Mouse (Mus musculus) T-cell, adult 66 days (primary cell): Measurements from ENCODE around the gene Ly6g. TPM values are rescaled to one million over a fixed set of nuclear protein-coding genes. Genes with fewer than 3 reads are reported as not detected.

Experiments used
- total RNA-seq, 2 experiments: library from RNA; stranded (reverse); gene quantifications; 3 replicates in 1 of 2; 4 replicates in 1 of 2; pipeline ENCODE4 v1.2.4; 2023

The Ly6g gene
- total RNA-seq = not detected

DNA sequence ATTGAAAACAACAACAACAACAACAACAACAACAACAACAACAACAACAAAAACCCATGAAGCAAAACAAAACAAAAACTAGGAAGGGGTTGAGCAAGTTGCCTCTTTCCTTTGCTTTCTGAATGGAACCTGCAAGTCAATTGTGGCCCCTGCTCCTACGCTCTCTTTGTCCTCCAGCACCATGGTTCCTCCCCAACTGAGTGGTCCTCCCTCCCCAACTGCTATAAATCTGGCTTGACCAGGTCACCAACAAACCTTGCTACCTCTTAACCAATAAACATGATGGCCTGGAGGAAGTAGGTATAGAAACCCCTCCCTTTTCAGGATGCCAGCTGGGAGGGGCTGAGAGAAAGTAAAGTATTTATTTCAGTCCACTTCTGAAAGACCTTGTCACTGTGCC is at the start of gene Ly6g:
TSS of gene Ly6g (plus strand) at position 301 of the 400 bp plus-strand sequence.

DNA sequence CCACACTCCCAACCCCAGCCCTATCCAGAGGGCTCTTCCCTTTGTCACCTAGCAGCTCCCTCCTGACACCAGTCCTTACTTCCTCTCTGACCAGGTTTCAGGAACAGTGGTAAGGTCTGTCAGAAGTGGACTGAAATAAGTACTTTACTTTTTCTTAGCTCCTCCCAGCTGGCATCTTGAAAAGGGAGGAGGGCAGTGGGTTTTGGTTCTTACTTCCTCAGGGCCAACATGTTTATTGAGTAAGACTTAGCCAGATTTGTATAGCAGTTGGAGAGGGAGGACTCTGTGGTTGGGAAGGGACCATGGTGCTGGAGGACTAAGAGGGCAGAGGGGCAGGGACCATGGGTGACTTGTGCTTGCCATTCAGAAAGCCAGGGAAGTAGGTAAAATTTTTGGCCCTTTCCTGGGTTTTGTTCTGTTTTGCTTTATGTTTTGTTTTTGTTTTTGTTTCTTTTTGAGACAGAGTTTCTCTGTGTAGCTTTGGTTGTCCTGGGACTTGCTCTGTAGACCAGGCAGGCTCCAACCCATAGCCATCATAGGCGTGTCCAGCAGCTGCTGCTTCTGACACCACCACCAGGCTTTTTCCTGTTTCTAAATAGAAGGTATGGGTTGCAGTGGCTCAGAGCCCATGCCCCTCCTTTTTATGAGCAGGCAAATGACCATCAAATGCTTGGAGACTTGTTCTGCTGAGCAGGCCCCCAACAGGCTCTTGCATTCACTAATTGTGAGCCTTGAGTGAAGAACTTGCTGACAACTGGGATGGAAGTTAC is 43.0 kb upstream of the Ly6g start, which contains the start of gene Ly6c2:
TSS of gene Ly6c2 (minus strand) at position 110 of the 770 bp plus-strand sequence.

Other genes with a start within 250 kb of the Ly6g start
- not detected for gene Ly6i, start 171.8 kb upstream of the Ly6g start, total RNA-seq
- 10 to 100 TPM; 42.6 to 46.7 TPM for gene Ly6a, start 157.2 kb upstream of the Ly6g start, total RNA-seq
- gene Ly6c1, start 106.4 kb upstream of the Ly6g start, total RNA-seq = 10 to 100 TPM; 44.8 to 50.1 TPM
- gene Ly6c2, start 43.3 kb upstream of the Ly6g start, total RNA-seq = 100 to 1,000 TPM; 127 to 151 TPM
- not detected for gene BC025446, start 61.1 kb downstream of the Ly6g start, total RNA-seq
- not detected for gene Ly6f, start 113.2 kb downstream of the Ly6g start, total RNA-seq